Mouse (Mus musculus) spleen, adult 2 months (tissue): Measurements from ENCODE around the gene Kif3a.

Experiments
- CTCF ChIP-seq: fragments of 200-500 bp; IDR thresholded peaks from 2 replicates; pipeline ENCODE4 v1.5.1; 2011; ENCODE audit warnings: mild to moderate bottlenecking, inconsistent platforms; ENCODE audit not compliant: insufficient read depth, insufficient read length, insufficient replicate concordance; ENCODE audit errors: extremely low read depth
- POLR2A ChIP-seq: fragments of 200-500 bp; IDR thresholded peaks from 2 replicates; pipeline ENCODE4 v1.6.1; 2011; ENCODE audit warnings: low read depth, low read length, inconsistent platforms

DNA sequence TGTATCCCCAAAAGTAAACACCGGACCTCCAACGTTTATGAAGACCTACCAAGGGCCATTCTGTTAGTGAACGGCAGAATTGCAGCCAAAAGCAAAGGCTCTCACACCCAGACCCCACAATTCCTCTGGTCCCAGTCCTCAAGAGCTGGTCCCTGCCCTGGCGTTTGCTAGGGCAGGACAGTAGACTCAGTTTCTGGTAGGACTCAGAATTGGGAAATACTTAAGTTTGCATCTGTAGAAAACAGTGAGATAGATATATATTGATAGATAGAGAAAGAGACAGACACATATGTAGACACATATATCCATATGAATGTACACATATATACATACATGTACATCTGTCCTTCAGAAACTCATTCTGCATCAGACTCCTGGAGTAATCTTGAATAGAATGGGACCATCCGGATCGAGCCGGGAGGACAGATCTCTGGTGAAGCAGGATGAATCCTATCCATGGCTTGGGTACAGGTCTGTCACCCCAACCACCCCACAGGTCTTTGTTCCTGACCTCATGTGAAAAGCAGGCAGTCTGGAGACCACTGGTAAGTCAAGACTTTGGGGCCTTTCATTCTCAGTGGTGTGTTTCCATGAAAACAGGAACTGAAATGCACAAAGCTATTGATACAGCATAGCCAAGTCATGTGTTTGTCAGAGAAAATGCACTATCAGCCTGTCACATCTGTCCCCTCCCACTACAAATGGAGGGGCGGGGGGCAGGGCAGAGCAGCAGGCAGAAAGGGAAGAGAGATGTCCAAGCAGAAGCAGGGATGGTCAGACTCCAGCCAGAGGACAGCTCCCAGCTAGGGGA is 49.8 kb downstream of the Kif3a start:
- TF ChIP-seq POLR2A (no peak), CTCF (no peak)
